Mouse (Mus musculus) B cell, adult (primary cell): ENCODE results near the gene Prelid1. TPM values are rescaled to one million over a fixed set of nuclear protein-coding genes. Genes with fewer than 3 reads are reported as not detected.

Experiments
- total RNA-seq: library from RNA; stranded (reverse); gene quantifications from 4 replicates; pipeline ENCODE4 v1.2.4, GENCODE M21; 2023; ENCODE audit not compliant: inconsistent age

The Prelid1 gene
- 127 to 142 TPM (median 132 TPM) in 4 replicates for total RNA-seq

GRCm38 (mm10) chr13:55319931-55320533 is at the start of gene Prelid1:
Gene Prelid1, plus strand, starts transcription at chr13:55320500.

GRCm38 (mm10) chr13:55321434-55322129 is 1.3 kb downstream of the Prelid1 start, which contains the start of gene Rab24:
Gene Rab24, minus strand, starts transcription at chr13:55321946.

GRCm38 (mm10) chr13:55329683-55330566 is 9.6 kb downstream of the Prelid1 start, which contains the start of gene Mxd3:
Gene Mxd3, minus strand, starts transcription at chr13:55329823.

GRCm38 (mm10) chr13:55362453-55363060 is 42.3 kb downstream of the Prelid1 start, which contains the start of gene Lman2:
Gene Lman2, minus strand, starts transcription at chr13:55362783.

GRCm38 (mm10) chr13:55369531-55370114 is 49.3 kb downstream of the Prelid1 start, which contains the start of gene Rgs14:
Gene Rgs14, plus strand, starts transcription at chr13:55369732.

Other genes starting within 250 kb of the Prelid1 start
- 64.9 to 78.5 TPM (median 73.2 TPM) in 4 replicates for gene Uimc1, start 220.2 kb upstream of the Prelid1 start, total RNA-seq
- gene Zfp346, start 215.2 kb upstream of the Prelid1 start, total RNA-seq: 21.9 to 37.1 TPM (median 26.3 TPM) in 4 replicates
- not detected in 4 replicates for gene Gm17617, start 187.0 kb upstream of the Prelid1 start, total RNA-seq
- gene Fgfr4, start 167.9 kb upstream of the Prelid1 start, total RNA-seq: not detected in 4 replicates
- gene Nsd1, start 110.7 kb upstream of the Prelid1 start, total RNA-seq: 174 to 194 TPM (median 186 TPM) in 4 replicates
- gene Rab24, start 1.4 kb downstream of the Prelid1 start, total RNA-seq: 56.0 to 78.1 TPM (median 72.9 TPM) in 4 replicates
- 1.8 to 2.6 TPM (median 2.2 TPM) in 4 replicates for gene Mxd3, start 9.3 kb downstream of the Prelid1 start, total RNA-seq
- 110 to 124 TPM (median 118 TPM) in 4 replicates for gene Lman2, start 42.3 kb downstream of the Prelid1 start, total RNA-seq
- 67.6 to 76.8 TPM (median 73.8 TPM) in 4 replicates for gene Rgs14, start 49.2 kb downstream of the Prelid1 start, total RNA-seq
- 0.15 to 0.63 TPM (median 0.37 TPM) in 4 replicates for gene Slc34a1, start 77.7 kb downstream of the Prelid1 start, total RNA-seq
- not detected in 4 replicates for gene Pfn3, start 94.7 kb downstream of the Prelid1 start, total RNA-seq
- 1.6 to 3.1 TPM (median 1.8 TPM) in 4 replicates for gene F12, start 106.3 kb downstream of the Prelid1 start, total RNA-seq
- gene Grk6, start 124.6 kb downstream of the Prelid1 start, total RNA-seq: 461 to 500 TPM (median 466 TPM) in 4 replicates
- 32.8 to 35.9 TPM (median 35.6 TPM) in 4 replicates for gene Prr7, start 143.8 kb downstream of the Prelid1 start, total RNA-seq
- gene Dbn1, start 167.6 kb downstream of the Prelid1 start, total RNA-seq: 0.29 to 0.61 TPM (median 0.48 TPM) in 3 of 4 replicates, not detected in the other
- 23.1 to 32.2 TPM (median 27.2 TPM) in 4 replicates for gene Pdlim7, start 193.2 kb downstream of the Prelid1 start, total RNA-seq
- 312 to 332 TPM (median 327 TPM) in 4 replicates for gene Dok3, start 208.8 kb downstream of the Prelid1 start, total RNA-seq
- 135 to 156 TPM (median 143 TPM) in 4 replicates for gene Ddx41, start 216.2 kb downstream of the Prelid1 start, total RNA-seq